Mouse (Mus musculus) neural tube, embryonic 13.5 days (tissue): ENCODE data around the gene Shisa8. TPM values are rescaled to one million over a fixed set of nuclear protein-coding genes. Genes with fewer than 3 reads are reported as not detected.

Experiments
- ATAC-seq: fragments of 200-750 bp; cut with Nextera tagmentation; 2 replicates; pipeline ENCODE4 v1.8.0; 2017; ENCODE audit warnings: low read depth, mild to moderate bottlenecking, moderate TSS enrichment, moderate library complexity
- H3K27ac ChIP-seq: fragments of 300-500 bp; sonication (generic); replicated peaks from 2 replicates; pipeline ENCODE4 v1.5.1; 2015; ENCODE audit warnings: moderate library complexity, mild to moderate bottlenecking, inconsistent platforms
- H3K27me3 ChIP-seq: fragments of 300-500 bp; sonication (generic); 2 replicates; pipeline ENCODE4 v1.6.1; 2015; ENCODE audit warnings: mild to moderate bottlenecking, inconsistent platforms
- H3K36me3 ChIP-seq: fragments of 300-500 bp; sonication (generic); 2 replicates; pipeline ENCODE4 v1.6.1; 2015; ENCODE audit warnings: mild to moderate bottlenecking, inconsistent platforms
- H3K4me1 ChIP-seq: fragments of 300-500 bp; sonication (generic); replicated peaks from 2 replicates; pipeline ENCODE4 v1.6.1; 2015; ENCODE audit warnings: inconsistent platforms
- H3K4me2 ChIP-seq: fragments of 300-500 bp; sonication (generic); 2 replicates; pipeline ENCODE4 v1.6.1; 2015; ENCODE audit warnings: inconsistent platforms, mild to moderate bottlenecking, moderate library complexity
- H3K4me3 ChIP-seq: fragments of 300-500 bp; sonication (generic); 2 replicates; pipeline ENCODE4 v1.5.1; 2015; ENCODE audit warnings: mild to moderate bottlenecking, inconsistent platforms
- H3K9ac ChIP-seq: fragments of 300-500 bp; sonication (generic); 2 replicates; pipeline ENCODE4 v1.6.1; 2015; ENCODE audit warnings: moderate library complexity, mild to moderate bottlenecking, inconsistent platforms
- H3K9me3 ChIP-seq: fragments of 300-500 bp; sonication (generic); 2 replicates; pipeline ENCODE4 v1.6.1; 2016; ENCODE audit warnings: inconsistent platforms
- WGBS: fragments of 180-500 bp; shearing (Covaris S2); methylation state at CpG from one replicate; pipeline ENCODE4 v1.1.7; 2015; 5-methylcytosine and 5-hydroxymethylcytosine counted together
- polyA plus RNA-seq: library from polyadenylated mRNA; unstranded; fragments of >200 nt; fragmentation: Nextera tagmentation; extraction: Ambion mirVana; gene quantifications from 2 replicates; pipeline ENCODE4 v1.2.1, GENCODE M21; 2015

The Shisa8 gene
- polyA plus RNA-seq, 1 experiment from 2014 or later, result 0.82 TPM

DNA sequence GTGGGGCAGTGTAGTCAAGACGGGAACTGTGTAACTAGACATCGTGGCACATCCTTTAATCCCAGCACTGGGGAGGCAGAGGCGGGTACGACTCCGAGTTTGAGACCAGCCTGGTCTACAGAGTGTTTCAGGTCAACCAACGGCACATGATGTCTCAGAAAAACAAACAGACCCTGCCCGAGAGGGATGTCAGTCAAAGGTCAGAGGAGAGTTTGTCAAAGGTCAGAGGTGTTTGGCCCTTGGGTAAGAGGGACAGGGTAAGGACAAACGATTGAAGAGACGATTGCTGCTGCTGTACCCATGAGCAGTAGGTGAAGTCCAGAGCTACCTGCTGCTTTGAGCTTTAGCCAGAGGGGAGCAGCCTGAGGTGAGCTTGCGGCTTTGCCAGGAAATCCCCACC lies 29.0 kb downstream of the Shisa8 start:
- no peak for ATAC-seq
- Histone ChIP-seq H3K4me1 (no peaks in the 10 kb centered on the region), H3K9ac (no peak overlapping the region), H3K36me3 (peaks cover 100% of the 10 kb centered on the region), H3K4me3 (no peak overlapping the region), H3K4me2 (no peak overlapping the region), H3K27me3 (no peaks in the 10 kb centered on the region), H3K27ac (no peak overlapping the region), H3K9me3 (no peaks in the 10 kb centered on the region; the same call in 1 of the 2 replicates)
- 86% methylated on average over 10 of the region's 10 CpGs for WGBS

GRCm38 (mm10) chr15:82182311-82182710 lies 30.3 kb downstream of the Shisa8 start:
- H3K9ac ChIP-seq, result no peak overlapping the region
- ATAC-seq, result no peak
- no peak overlapping the region for H3K27ac ChIP-seq
- H3K4me2 ChIP-seq, result no peak overlapping the region
- H3K9me3 ChIP-seq, result no peaks in the 10 kb centered on the region; the same call in 1 of the 2 replicates
- H3K36me3 ChIP-seq, result peaks cover 100% of the 10 kb centered on the region
- H3K27me3 ChIP-seq, result no peaks in the 10 kb centered on the region
- no peak overlapping the region for H3K4me3 ChIP-seq
- 97% methylated on average over 4 of the region's 4 CpGs for WGBS
- 0 out of 2 replicates have a peak, but pooled peaks cover 3% of the 10 kb centered on the region for H3K4me1 ChIP-seq

DNA sequence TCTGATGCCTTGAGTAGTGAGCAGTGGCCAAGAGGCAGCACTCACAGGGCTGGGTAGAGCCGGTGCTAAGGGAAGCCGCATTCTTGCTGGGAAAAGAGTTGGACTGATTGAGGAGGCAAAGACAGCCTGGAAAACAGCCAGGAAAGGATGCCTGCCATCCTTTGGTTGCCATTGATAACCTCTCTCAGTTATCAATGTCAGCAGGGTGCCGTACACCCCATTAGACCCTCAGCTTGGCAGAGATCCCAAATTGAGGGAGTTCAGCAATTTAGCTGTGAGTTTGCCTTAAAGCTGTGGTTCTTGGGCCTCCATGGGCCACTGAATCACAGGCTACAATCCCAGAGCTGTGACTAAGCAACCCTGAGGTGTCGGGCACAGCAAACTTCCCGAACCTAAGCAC lies 31.5 kb downstream of the Shisa8 start:
- Histone ChIP-seq H3K27ac (no peak overlapping the region), H3K4me1 (0 out of 2 replicates have a peak, but pooled peaks cover 3% of the 10 kb centered on the region), H3K36me3 (peaks cover 100% of the 10 kb centered on the region), H3K9me3 (no peaks in the 10 kb centered on the region; the same call in 1 of the 2 replicates), H3K4me2 (no peak overlapping the region), H3K9ac (no peak overlapping the region), H3K4me3 (no peak overlapping the region), H3K27me3 (no peaks in the 10 kb centered on the region)
- ATAC-seq, result no peak
- 89% methylated on average over 5 of the region's 5 CpGs for WGBS

DNA sequence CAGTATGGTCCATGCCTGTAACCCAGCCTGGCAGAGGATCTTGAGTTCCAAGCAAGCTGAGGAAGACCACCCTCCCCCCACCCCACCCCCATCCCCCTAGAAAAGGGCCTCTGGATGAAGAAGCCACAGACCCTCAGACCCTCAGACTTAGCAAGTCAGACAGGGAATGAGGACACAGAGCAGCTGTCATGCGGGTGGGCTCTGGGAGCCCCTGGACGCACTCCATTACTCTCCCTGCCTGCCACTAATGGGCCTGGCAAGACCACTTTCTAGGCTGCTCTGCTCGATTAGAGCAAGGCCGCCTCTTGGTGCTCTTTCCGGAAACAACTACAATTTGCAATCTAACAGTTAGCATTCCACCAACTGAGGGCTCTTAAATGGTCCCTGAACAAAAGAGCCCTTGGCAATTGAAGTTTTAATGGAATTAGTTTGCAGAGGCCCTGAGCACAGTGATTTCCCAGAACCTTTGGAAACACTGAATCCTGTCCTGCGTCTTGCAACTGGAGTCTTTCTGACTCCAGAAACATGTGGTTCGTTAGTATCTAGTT lies 34.8 kb downstream of the Shisa8 start:
- 59% methylated on average over 7 of the region's 7 CpGs for WGBS
- no peak overlapping the region for H3K4me2 ChIP-seq
- peak overlapping the region; percentile 38; the same call in 1 of the 2 replicates for H3K27ac ChIP-seq
- H3K36me3 ChIP-seq, result peaks cover 97% of the 10 kb centered on the region
- ATAC-seq, result no peak
- H3K4me3 ChIP-seq, result no peak overlapping the region
- no peaks in the 10 kb centered on the region for H3K27me3 ChIP-seq
- 0 out of 2 replicates have a peak, but pooled peaks cover 3% of the 10 kb centered on the region for H3K4me1 ChIP-seq
- H3K9me3 ChIP-seq, result no peaks in the 10 kb centered on the region; the same call in 1 of the 2 replicates
- H3K9ac ChIP-seq, result no peak overlapping the region

- H3K9ac ChIP-seq, result no peak overlapping the region
- H3K36me3 ChIP-seq, result peaks cover 93% of the 10 kb centered on the region
- H3K4me2 ChIP-seq, result no peak overlapping the region
- peaks cover 19% of the 10 kb centered on the region for H3K4me1 ChIP-seq
- WGBS, result 98% methylated on average over 9 of the region's 9 CpGs
- no peaks in the 10 kb centered on the region for H3K9me3 ChIP-seq
- H3K27ac ChIP-seq, result no peak overlapping the region
- H3K4me3 ChIP-seq, result no peak overlapping the region
- H3K27me3 ChIP-seq, result no peaks in the 10 kb centered on the region
- ATAC-seq, result no peak
Measured at GRCm38 (mm10) chr15:82175091-82175490, 37.5 kb downstream of the Shisa8 start.

DNA sequence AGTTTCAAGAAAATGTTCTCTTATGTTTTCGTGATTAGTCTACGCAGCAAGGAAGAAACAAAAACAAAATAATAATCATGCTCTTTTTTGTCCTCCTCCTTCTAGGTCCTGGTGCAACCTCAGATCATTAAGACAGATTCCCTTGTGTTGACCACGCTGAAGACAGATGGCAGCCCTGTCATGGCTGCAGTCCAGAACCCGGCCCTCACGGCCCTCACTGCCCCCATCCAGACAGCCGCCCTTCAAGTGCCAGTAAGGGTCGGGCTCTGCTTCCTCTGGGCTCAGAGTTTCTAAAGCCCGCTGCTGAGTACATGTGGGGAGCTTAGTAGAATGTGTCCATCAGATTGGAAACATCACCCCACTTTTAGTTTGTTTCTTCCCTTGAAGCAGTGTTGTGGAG lies 40.0 kb downstream of the Shisa8 start:
- Histone ChIP-seq H3K9ac (no peak overlapping the region), H3K36me3 (peaks cover 73% of the 10 kb centered on the region), H3K4me3 (no peak overlapping the region), H3K4me1 (peaks cover 40% of the 10 kb centered on the region), H3K27me3 (no peaks in the 10 kb centered on the region), H3K9me3 (no peaks in the 10 kb centered on the region), H3K27ac (no peak overlapping the region), H3K4me2 (no peak overlapping the region)
- no peak for ATAC-seq
- WGBS, result 84% methylated on average over 8 of the region's 8 CpGs

GRCm38 (mm10) chr15:82170437-82171377 lies 41.9 kb downstream of the Shisa8 start:
- peaks cover 58% of the 10 kb centered on the region for H3K4me1 ChIP-seq
- 36% methylated on average over 36 of the region's 36 CpGs for WGBS
- H3K27me3 ChIP-seq, result no peaks in the 10 kb centered on the region
- peak overlapping the region; percentile 70 for H3K27ac ChIP-seq
- H3K9me3 ChIP-seq, result no peaks in the 10 kb centered on the region
- H3K4me2 ChIP-seq, result 0 out of 2 replicates have a peak overlapping the region, but pooled peaks have one; percentile 1
- H3K36me3 ChIP-seq, result peaks cover 55% of the 10 kb centered on the region
- peak; percentile 71 for ATAC-seq
- no peak overlapping the region for H3K4me3 ChIP-seq
- no peak overlapping the region for H3K9ac ChIP-seq

- Histone ChIP-seq H3K27me3 (no peaks in the 10 kb centered on the region), H3K27ac (peak overlapping the region; percentile 70), H3K9ac (no peak overlapping the region), H3K36me3 (peaks cover 45% of the 10 kb centered on the region), H3K4me2 (0 out of 2 replicates have a peak overlapping the region, but pooled peaks have one; percentile 1), H3K9me3 (no peaks in the 10 kb centered on the region), H3K4me1 (peaks cover 63% of the 10 kb centered on the region), H3K4me3 (no peak overlapping the region)
- ATAC-seq, result no peak
- 74% methylated on average over 5 of the region's 5 CpGs for WGBS
Measured at GRCm38 (mm10) chr15:82169671-82170070, 42.9 kb downstream of the Shisa8 start.

GRCm38 (mm10) chr15:82167201-82168168 lies 45.1 kb downstream of the Shisa8 start:
- peaks cover 84% of the 10 kb centered on the region for H3K4me1 ChIP-seq
- peak overlapping the region; percentile 10; the same call in 1 of the 2 replicates for H3K9ac ChIP-seq
- no peak for ATAC-seq
- no peaks in the 10 kb centered on the region for H3K9me3 ChIP-seq
- peaks cover 24% of the 10 kb centered on the region for H3K36me3 ChIP-seq
- H3K4me3 ChIP-seq, result no peak overlapping the region
- no peaks in the 10 kb centered on the region for H3K27me3 ChIP-seq
- no peak overlapping the region for H3K27ac ChIP-seq
- no peak overlapping the region for H3K4me2 ChIP-seq
- WGBS, result 67% methylated on average over 23 of the region's 23 CpGs

DNA sequence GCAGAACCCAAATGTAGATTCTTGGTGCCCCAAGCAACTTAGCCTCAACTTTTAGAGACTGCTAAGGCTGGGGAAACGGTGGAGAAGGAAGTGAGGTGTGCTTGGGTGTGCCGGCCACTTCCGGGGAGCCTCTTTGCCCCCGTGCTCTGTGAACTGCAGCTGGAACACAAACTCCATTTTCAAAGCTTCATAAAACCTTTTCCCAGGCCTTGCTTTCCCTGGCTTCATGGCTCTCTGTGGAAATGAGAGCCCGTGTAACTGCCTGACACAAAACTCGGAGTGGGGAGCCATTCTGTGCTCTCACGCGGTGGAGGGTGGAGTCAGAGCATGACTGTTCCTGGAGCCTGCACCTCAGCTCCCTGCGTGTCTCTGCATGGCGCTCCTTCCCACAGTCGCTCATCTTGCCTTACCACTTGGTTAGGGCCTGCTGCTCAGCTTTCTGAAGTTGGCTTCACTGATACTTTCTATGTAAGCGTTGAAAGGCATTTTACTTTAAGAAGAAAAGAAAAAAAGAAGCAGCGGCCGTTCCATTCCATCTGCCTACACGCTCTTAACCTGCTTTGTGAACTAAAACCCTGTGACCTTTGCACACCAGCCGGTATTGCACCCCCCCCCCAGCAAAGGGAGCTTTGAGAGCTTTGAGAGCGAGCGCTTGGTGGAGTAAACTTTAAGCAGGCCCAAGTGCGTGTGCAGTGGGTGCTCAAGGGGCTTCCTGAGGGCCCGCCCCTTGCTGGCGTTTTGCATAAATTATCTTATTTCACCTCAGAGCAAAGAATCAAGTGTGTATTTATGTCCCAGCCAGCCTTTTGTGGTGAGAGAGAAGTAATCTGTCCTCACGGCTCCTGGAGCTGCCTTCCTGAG lies 46.1 kb downstream of the Shisa8 start:
- H3K27ac ChIP-seq, result peak overlapping the region; percentile 52
- H3K27me3 ChIP-seq, result no peaks in the 10 kb centered on the region
- H3K36me3 ChIP-seq, result peaks cover 14% of the 10 kb centered on the region
- H3K4me1 ChIP-seq, result peaks cover 89% of the 10 kb centered on the region
- WGBS, result 43% methylated on average over 22 of the region's 22 CpGs
- no peak overlapping the region for H3K4me3 ChIP-seq
- peak overlapping the region; percentile 10 for H3K9ac ChIP-seq
- H3K9me3 ChIP-seq, result no peaks in the 10 kb centered on the region
- no peak for ATAC-seq
- H3K4me2 ChIP-seq, result 0 out of 2 replicates have a peak overlapping the region, but pooled peaks have one; percentile 13
